Mouse (Mus musculus): ENCODE measurements around the gene OR5BS1P. TPM values are rescaled to one million over a fixed set of nuclear protein-coding genes. Genes with fewer than 3 reads are reported as not detected.
A peak's percentile ranks its signal among the peaks of the same experiment; 100 is the strongest.
"Not testable (repeated sequence)": the region's sequence is repeated elsewhere in the genome, so short reads cannot be mapped to it uniquely, and the experiment has no call there.

Gene OR5BS1P
- total RNA-seq, 2 experiments from 2014 or later, result not detected

GRCm38 (mm10) chr15:98504514-98504913, 34.8 kb downstream of the OR5BS1P start:
- ATAC-seq (replicated peaks; ENCODE audit: poor library complexity, severe bottlenecking), result peak; percentile 65

GRCm38 (mm10) chr15:98506253-98506957, 36.7 kb downstream of the OR5BS1P start:
- peak; percentile 76 for ATAC-seq (replicated peaks; ENCODE audit: poor library complexity, severe bottlenecking)

GRCm38 (mm10) chr15:98507321-98507720, 37.6 kb downstream of the OR5BS1P start:
- ATAC-seq (replicated peaks; ENCODE audit: poor library complexity, severe bottlenecking), result no peak

- ATAC-seq (replicated peaks; ENCODE audit: poor library complexity, severe bottlenecking), result no peak
Observed at GRCm38 (mm10) chr15:98509387-98509786, 39.7 kb downstream of the OR5BS1P start.

GRCm38 (mm10) chr15:98510438-98511385, 41.0 kb downstream of the OR5BS1P start:
- ATAC-seq (replicated peaks; ENCODE audit: poor library complexity, severe bottlenecking), result peak; percentile 41

- peak; percentile 35 for ATAC-seq (replicated peaks; ENCODE audit: poor library complexity, severe bottlenecking)
Observed at GRCm38 (mm10) chr15:98511386-98511928, 41.8 kb downstream of the OR5BS1P start.

- ATAC-seq (replicated peaks; ENCODE audit: poor library complexity, severe bottlenecking), result no peak
Observed at GRCm38 (mm10) chr15:98512232-98512631, 42.5 kb downstream of the OR5BS1P start.

- ATAC-seq (replicated peaks; ENCODE audit: poor library complexity, severe bottlenecking), result peak; percentile 73
Observed at GRCm38 (mm10) chr15:98512799-98513321, 43.2 kb downstream of the OR5BS1P start.

GRCm38 (mm10) chr15:98513676-98514075, 44.0 kb downstream of the OR5BS1P start:
- not testable (repeated sequence) for ATAC-seq (replicated peaks; ENCODE audit: poor library complexity, severe bottlenecking)

GRCm38 (mm10) chr15:98514146-98514545, 44.5 kb downstream of the OR5BS1P start:
- peak; percentile 34 for ATAC-seq (replicated peaks; ENCODE audit: poor library complexity, severe bottlenecking)

GRCm38 (mm10) chr15:98514845-98515244, 45.1 kb downstream of the OR5BS1P start:
- not testable (repeated sequence) for ATAC-seq (replicated peaks; ENCODE audit: poor library complexity, severe bottlenecking)

GRCm38 (mm10) chr15:98517380-98518355, 48.0 kb downstream of the OR5BS1P start:
- ATAC-seq (replicated peaks; ENCODE audit: poor library complexity, severe bottlenecking), result peak; percentile 27; the same call in 1 of the 2 replicates

GRCm38 (mm10) chr15:98521245-98521644, 51.5 kb downstream of the OR5BS1P start:
- no peak for ATAC-seq (replicated peaks; ENCODE audit: poor library complexity, severe bottlenecking)

- no peak for ATAC-seq (replicated peaks; ENCODE audit: poor library complexity, severe bottlenecking)
Observed at GRCm38 (mm10) chr15:98526057-98526456, 56.4 kb downstream of the OR5BS1P start.

- no peak for ATAC-seq (replicated peaks; ENCODE audit: poor library complexity, severe bottlenecking)
Observed at GRCm38 (mm10) chr15:98527056-98527771, 57.5 kb downstream of the OR5BS1P start.

GRCm38 (mm10) chr15:98528066-98528563, 58.4 kb downstream of the OR5BS1P start:
- ATAC-seq (replicated peaks; ENCODE audit: poor library complexity, severe bottlenecking), result no peak
